Mouse (Mus musculus) cerebellum, adult (tissue): ENCODE data around the gene Phc2.
A peak's percentile ranks its signal among the peaks of the same experiment; 100 is the strongest.
"Not testable (repeated sequence)": the region's sequence is repeated elsewhere in the genome, so short reads cannot be mapped to it uniquely, and the experiment has no call there.

Source experiments
- ATAC-seq: cut with Nextera tagmentation; 2 replicates; pipeline ENCODE4 v1.9.2; 2017; ENCODE audit warnings: mild to moderate bottlenecking, moderate library complexity, mixed read lengths; ENCODE audit not compliant: insufficient number of reproducible peaks, low FRiP score, low TSS enrichment

Phc2 gene

GRCm38 (mm10) chr4:128654505-128655381, at the start of gene Phc2:
Gene Phc2, plus strand, starts transcription at chr4:128654702.
- peak; percentile 84 for ATAC-seq

GRCm38 (mm10) chr4:128606586-128606985, 47.9 kb upstream of the Phc2 start:
- ATAC-seq, result no peak

GRCm38 (mm10) chr4:128607661-128608060, 46.8 kb upstream of the Phc2 start:
- ATAC-seq, result no peak

DNA sequence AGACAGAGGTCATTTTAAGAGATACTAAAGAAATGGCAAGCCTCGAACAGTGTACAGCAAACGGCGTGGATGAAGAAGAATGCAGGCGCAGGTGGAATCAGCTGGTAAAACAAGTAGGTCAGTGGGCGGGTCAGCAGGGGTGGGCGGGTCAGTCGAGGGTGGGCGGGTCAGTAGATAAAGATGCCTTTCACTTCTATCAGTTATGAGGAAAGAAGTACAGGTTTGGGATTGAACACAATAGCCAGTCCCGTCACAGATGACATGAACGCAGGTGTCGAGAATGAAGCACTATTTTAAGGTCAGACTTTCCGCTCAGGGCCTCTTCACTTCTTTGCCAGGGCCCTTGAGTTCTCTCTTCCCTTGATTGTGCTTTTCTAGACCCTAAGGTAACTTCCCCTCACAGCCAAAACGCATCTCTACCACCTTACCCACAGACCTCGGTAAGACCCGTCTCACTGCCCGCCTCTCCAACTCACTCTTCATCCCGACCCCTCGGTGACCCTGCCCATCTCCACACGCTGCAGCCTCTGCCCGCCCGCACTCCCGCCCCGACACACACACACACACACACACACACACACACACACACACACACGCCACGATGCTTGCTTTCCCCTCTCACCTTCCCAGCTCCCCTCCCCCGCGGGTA, 45.1 kb upstream of the Phc2 start:
- ATAC-seq, result no peak; the same call in 1 of the 2 replicates

- ATAC-seq, result peak; percentile 96
Measured at GRCm38 (mm10) chr4:128609925-128610402, 44.5 kb upstream of the Phc2 start, which contains the start of gene Zscan20. Gene Zscan20, minus strand, starts transcription at chr4:128610098.

DNA sequence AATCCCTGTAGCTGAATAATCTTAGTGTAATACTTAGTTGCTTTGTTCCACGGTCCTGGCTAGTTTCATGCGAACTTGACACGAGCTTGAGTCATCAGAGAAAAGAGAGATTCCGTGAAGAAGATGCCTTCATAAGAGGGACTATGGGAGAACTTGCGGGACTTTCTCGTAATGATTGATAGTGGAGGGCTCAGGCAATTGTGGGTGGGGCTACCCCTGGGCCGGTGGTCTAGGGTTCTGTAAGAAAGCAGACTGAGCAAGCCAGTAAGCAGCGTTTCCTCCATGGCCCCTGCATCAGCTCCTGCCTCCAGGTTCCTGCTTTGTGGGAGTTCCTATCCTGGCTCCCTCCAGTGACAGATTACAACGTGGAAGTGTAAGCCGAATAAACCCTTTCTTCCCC, 43.8 kb upstream of the Phc2 start:
- ATAC-seq, result no peak

- ATAC-seq, result not testable (repeated sequence)
Measured at GRCm38 (mm10) chr4:128611726-128612125, 42.8 kb upstream of the Phc2 start.

- ATAC-seq, result no peak
Measured at GRCm38 (mm10) chr4:128613326-128613725, 41.2 kb upstream of the Phc2 start.

DNA sequence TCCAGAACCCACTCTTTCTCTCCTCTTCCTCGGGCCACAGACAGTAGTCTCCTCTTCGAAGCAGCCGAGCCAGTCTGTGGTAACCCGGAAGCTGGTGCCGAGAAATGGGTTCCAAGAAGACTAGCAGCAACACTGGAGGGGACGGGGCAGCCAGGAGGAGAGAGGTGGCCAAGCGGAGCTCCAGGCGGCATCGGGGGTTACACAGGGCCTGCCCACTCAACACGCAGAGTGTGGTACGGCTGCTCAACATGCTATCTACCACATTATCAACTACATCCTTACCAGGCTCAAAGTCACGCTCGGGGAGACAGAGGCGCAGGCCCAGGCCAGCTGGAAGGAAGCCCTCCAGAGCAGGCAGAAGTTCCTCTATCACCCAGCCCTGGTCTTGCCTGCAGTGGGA, 38.7 kb upstream of the Phc2 start:
- no peak for ATAC-seq

DNA sequence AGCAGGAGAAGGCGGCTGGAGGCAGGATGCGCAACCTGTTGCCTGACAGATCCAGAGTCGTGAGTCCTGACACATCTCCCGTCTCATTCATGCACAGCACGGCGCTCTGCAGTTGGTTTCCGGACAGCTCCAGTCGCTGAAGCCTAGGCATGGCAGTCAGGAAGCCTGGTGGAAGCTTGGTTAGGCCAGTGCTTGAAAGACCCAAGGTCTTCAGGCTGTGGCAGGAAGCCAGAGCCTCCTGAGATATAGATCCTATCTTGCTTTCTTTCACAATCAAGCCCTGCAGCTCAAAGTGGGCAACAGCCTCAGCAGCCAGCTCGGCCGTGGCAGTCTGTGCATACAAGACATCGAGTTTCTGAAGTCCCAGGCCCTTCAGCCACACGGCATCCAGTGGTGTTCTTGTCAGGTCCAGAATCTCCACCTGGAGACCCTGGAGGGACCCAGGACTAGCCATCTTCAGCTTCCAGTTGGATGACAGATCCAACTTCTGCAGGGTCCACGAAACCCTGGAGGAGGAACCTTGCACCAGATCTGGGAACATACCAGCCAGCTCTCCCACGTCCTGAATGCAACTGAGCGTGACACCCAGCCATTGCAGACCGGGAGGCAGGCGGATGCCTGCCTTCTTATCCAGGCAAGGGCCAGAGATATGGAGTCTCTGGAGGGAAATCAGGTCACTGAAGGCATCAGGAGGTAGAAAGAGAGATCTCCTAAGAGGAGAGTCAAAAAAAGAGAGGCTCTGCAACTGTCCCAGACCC, 37.0 kb upstream of the Phc2 start:
- ATAC-seq, result no peak

GRCm38 (mm10) chr4:128618246-128618911, 36.1 kb upstream of the Phc2 start, which contains the start of gene Tlr12:
Gene Tlr12, minus strand, starts transcription at chr4:128618619.
- ATAC-seq, result no peak

- no peak for ATAC-seq
Measured at GRCm38 (mm10) chr4:128618963-128619362, 35.5 kb upstream of the Phc2 start.

GRCm38 (mm10) chr4:128620572-128620971, 33.9 kb upstream of the Phc2 start:
- no peak for ATAC-seq

GRCm38 (mm10) chr4:128621109-128621508, 33.4 kb upstream of the Phc2 start:
- no peak for ATAC-seq

- no peak for ATAC-seq
Measured at GRCm38 (mm10) chr4:128635451-128635850, 19.1 kb upstream of the Phc2 start.

DNA sequence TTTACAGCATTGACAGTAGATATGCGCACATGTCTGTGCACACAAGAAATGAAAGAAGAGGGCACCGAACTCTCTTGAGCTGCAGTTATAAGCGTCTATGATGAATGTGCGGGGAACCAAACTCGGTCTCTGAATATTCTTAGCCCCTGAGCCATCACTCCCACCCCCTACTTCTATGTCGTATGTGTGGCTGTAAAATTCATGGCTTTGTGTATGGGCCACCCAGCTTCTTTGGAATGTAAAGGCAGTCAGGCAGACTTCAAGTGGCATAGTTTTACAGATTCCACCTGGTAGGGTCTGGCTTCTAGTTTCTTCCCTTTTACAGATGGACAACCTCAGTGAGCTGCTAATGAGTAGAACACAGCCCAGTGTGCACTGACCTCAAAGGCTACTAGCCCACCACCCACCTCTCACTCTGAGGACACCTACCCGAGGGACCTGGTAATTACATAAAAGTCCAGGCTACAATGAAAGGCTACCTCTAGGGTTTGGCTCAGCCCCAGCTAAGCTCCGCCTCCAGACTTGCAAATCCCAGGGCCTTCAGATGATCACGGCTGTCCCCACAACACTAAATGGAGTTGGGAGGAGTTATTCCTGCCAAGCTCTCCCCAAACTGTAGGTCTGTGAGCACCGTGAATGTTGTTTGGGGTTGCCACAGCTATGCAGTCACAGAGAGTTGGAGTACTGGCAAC, 18.5 kb upstream of the Phc2 start:
- no peak for ATAC-seq

DNA sequence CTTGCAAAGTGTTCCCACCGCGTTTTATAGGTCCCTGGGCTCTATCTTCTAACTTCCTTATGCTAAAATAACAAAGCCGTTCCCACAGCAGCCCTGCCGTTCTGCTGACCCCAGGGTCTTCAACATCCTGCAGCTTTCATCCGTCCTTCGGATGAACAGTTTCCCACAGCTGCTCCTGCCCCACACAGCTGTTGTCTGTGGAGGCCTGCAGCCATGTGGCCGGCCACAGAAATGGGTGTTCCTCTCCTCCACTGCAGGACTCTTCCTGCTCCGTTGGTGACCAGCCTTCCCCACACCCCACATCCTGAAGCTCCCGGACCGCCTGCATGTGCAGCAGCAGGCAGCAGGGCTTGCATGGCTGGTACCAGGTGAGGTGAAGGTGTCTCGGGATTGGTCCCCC, 17.3 kb upstream of the Phc2 start:
- no peak for ATAC-seq

- ATAC-seq, result no peak
Measured at GRCm38 (mm10) chr4:128638265-128638923, 16.1 kb upstream of the Phc2 start.
